Mouse (Mus musculus): ENCODE measurements at regions not wholly inside any gene's neighbourhood (a gene's known extent, or its start where the extent isn't known, plus 50 kb on each side); places are given as distances from the start of the nearest gene placed in this dataset.
"Not testable (repeated sequence)": the region's sequence is repeated elsewhere in the genome, so short reads cannot be mapped to it uniquely, and the experiment has no call there.

DNA sequence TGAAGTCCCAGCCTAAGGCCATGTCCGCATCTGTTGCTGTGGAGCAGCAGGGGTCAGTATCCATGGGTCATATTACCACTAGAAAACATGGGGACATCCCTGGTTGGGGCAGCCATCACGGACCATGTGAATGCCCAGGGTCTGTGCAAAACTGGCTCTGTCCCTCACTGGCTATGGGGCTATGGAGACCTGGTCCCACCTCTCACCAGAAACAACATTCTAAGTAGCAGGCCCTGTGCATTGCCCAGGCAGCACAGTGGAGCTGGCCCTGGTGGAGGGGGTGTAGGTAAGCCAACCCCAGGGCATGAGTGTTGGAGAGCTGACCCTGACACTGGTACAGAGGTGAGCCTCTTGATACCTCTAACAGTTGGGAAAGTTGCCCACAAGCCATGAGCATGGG is 213.7 kb downstream of the Macc1 start:
- no peak for DNase-seq (ENCODE audit: low read depth, low spot score)

DNA sequence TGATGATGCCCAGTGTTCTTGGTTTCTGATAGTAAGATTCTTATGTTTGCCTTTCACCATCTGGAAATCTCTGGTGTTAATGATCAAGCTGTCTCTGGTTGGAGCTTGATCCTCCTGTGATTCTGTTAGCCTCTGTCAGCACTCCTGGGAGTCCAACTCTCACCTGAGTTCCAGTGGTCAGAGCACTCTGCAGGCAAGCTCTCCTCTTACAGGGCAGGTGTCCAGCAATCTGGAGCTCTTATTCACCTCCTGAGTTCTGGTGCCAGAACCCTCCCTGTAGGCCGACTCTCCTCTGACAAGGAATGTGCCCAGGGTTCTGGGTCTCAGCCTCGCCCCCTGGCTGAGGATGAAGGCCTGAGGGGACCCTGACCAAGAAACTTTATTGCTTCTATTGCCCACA is 234.3 kb downstream of the Macc1 start:
- DNase-seq (ENCODE audit: low read depth, low spot score), result not testable (repeated sequence)

DNA sequence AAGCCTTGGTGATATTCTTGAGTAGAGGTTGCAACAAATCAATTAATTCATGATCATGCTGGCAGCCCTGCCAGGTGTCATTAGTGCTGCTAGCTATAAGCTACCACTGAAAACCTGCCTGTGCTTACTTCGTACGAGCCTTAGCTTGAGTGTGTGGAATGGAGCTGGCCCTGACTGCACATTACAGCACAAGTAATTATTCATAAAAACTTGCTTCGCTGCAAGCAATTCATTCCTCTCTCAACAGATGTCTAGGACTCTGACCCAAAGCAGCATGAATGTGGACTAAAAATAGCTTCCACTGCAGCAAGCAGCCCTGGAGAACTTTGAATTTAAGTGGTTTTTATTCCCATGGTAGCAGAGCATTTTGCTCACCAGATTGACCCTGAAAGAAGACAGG is 262.6 kb downstream of the Macc1 start:
- DNase-seq (ENCODE audit: low read depth, low spot score), result peak; percentile 25

DNA sequence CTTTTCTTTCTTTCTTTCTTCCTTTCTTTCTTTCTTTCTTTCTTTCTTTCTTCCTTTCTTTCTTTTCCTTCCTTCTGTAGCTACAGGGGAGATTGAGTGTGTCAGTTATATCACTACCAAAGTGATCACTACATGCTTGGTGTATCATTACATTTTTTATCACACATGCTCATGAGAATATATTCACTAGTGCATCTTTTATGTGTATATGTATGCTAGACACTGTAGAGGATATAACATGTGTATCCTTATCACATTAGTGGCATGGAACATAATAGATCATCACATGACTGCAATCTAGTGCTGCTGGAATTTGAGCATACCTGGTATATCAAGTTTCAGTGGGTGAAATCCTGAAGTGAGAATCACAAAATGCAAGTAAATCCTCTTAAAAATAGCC is 263.2 kb downstream of the Macc1 start:
- DNase-seq (ENCODE audit: low read depth, low spot score), result no peak

DNA sequence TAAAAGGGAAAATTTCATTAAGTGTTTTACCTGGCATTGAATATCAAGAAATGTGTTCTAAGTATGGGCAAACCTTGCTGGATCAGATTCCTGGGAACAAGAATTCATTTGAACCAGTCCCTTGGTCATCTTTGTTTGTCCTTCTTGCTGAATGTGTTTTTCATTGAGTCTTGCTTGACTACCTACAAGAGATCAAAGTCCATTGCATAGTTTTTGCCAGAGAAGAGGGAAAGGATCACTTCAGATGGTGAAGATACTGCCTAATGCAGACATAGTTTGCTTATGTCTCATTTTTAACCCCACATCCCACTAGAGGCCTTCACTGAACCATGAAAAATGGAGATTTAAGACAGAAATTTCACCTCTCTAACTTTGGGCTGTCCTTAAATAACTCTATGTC is 287.3 kb downstream of the Macc1 start:
- no peak for DNase-seq (ENCODE audit: low read depth, low spot score)

DNA sequence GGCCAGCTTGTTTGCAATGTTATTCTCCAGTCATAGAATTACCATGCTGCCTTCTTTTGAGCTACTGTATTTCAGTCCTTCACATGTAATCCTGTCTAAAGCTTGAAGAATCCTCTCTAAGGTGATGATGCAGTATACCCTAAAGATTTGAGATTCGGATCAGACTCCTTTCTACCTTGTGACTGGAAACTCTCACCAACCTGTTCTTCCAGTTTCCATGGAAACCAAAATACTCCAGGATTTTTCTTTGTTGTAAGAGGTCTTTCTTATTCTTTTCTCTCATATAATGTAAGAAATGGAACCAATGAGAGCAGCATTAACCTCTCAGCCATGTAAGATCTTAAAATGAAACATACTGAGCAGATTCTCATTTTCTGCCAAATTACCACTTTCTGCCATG is 310.2 kb downstream of the Macc1 start:
- no peak for DNase-seq (ENCODE audit: low read depth, low spot score)

DNA sequence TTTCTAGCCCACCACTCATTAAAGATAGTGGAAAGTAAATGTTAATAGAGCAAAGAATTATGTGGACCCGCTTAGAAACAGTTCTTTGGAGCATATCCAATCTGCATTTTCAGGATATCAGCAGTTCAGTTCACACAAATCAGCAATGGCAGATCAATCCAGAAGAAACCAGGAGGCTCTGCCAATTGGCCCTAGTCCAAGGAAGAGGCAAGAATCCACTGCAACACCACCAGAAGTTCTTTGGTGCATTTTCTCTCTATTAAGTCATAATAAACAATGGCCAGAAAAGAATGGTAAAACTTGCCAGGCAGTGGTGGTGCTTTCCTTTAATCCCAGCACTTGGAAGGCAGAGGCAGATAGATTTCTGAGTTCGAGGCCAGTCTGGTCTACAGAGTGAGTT is 290.3 kb upstream of the Tmem196 start:
- no peak for DNase-seq (ENCODE audit: low read depth, low spot score)

All from forelimb bud, embryonic 11.5 days (tissue).